Mouse (Mus musculus): Measurements from ENCODE around the gene Gm11037.
"Not testable (repeated sequence)": the region's sequence is repeated elsewhere in the genome, so short reads cannot be mapped to it uniquely, and the experiment has no call there.

Gm11037 gene

DNA sequence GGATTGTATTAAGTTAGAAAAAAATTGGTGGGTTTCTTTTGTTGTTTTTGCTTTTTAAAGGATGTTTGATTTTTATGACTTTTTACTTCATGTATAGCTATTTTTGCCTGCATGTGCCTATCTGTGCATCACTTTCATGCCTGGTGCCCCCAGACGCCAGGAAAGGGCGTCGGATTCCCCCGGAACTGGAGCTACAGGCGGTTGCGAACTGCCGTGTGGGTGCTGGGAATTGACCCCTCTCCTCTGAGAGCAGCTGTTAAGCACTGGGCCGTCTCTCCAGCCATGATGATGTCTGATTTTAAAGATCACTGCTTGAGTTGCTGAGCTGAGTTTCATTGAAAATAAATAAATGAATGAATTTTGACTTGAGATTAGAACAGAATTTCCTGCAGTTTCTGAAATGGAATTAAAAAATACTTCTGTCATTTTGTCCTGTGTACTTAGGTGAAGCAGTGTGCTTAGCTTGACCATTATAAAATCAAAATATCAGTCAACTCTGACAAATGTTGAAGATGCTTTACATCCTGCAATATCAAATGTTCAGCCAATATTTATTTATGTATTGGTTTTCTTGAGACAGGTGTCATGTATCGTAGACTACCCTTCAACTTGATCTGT lies at the start of gene Gm11037:
Gene Gm11037, plus strand, starts transcription at position 568 of the 618 bp plus-strand sequence.
- DNase-seq (ENCODE audit: low read depth), result no peak

- DNase-seq (ENCODE audit: low read depth), result no peak
Measured at GRCm38 (mm10) chr2:131084206-131084605, 49.1 kb upstream of the Gm11037 start.

DNA sequence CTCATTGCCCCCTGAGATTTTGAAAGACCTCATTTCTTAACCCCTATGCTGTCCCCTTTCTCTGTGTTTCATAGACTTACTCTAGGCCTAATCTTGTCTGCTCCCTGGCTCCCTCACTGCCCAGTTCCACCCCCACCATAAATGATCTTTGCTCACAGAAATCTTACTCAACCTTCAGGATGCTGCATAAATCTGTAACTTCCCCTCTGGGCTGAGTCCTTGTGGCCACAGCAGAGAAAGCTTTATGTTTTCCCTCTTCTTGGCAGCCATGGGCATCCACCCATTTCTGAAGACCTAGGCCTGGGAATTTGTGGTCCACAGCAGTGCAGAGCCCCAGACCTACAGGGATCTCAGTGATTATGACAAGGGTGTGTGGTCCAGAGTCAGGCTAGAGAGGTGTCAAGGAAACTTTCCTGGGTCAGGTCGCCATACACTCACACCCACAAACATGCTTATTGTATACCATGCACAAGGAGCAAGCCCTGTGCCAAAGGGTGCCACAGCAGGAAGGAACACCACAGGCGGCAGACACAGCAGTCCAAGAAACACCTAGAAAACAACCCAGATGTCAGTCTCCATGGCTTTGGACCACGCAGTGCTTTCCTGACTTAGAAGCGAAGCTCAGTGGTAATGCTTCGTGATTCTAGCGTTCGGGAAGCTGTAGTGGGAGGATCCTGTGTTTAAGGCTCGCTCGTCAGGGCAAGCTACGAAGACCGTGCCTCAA lies 46.5 kb upstream of the Gm11037 start, which contains the start of gene Siglec1:
Gene Siglec1, minus strand, starts transcription at position 99 of the 724 bp plus-strand sequence.
- DNase-seq (ENCODE audit: low read depth), result no peak

GRCm38 (mm10) chr2:131088581-131088980 lies 44.7 kb upstream of the Gm11037 start:
- DNase-seq (ENCODE audit: low read depth), result no peak

DNA sequence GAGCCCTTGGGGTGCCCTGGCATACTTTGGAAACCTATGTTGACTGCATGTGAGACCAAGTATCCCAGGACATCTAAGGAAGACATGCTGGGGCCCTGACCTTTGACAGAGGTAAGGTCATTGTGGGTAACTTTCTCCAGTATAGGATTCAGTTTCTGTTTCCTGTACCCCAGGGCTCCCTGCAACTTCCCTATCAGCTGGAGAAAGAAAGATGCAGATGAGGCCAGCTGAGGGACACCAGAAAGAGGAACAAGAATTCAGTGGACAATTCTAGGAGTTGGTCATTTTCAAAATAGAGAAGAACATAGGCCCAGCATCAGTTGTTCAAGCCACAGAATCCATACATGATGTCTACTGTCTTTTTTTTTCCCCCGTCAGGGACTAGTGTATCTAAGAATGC lies 43.7 kb upstream of the Gm11037 start:
- no peak for DNase-seq (ENCODE audit: low read depth)

DNA sequence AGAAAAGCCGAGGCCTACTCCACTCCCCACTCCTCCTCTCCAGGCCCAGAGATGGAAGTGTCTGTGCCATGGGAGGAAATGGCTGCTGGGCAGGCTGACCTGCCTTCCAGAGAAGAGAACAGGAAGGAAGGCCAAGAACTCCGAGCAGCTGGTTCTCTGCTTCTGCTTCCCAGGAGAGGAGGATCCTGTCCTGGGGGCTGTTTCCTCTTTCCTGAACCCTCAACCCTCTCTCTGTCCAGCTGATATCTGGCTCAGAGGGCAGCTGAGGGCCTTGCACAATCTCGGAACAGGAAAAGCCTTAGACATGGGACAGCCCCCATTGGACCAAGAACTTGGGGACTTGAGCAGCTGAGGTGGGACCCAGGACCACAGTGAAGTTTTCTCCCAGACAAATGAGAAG lies 42.4 kb upstream of the Gm11037 start:
- DNase-seq (ENCODE audit: low read depth), result no peak

DNA sequence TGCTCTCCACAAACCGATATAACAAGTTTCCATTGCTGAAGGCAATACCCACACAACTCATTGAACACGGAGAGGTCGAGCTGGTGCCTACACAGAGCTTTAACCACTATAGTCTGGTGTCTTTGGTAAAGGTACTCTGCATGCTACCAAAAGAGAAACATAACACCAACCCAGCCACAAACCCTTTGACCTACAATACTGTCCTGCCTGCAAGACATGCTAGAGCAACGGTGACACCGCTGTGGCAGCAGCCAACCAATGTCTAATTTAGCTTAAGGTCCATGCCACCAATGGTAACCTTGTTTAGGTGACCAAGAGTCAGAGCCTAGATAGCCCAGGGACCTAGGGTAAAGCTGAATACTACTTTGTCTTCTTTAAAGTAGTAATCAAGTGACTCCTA lies 39.7 kb upstream of the Gm11037 start:
- no peak for DNase-seq (ENCODE audit: low read depth)

GRCm38 (mm10) chr2:131094823-131095222 lies 38.5 kb upstream of the Gm11037 start:
- peak; percentile 75 for DNase-seq (ENCODE audit: low read depth)

DNA sequence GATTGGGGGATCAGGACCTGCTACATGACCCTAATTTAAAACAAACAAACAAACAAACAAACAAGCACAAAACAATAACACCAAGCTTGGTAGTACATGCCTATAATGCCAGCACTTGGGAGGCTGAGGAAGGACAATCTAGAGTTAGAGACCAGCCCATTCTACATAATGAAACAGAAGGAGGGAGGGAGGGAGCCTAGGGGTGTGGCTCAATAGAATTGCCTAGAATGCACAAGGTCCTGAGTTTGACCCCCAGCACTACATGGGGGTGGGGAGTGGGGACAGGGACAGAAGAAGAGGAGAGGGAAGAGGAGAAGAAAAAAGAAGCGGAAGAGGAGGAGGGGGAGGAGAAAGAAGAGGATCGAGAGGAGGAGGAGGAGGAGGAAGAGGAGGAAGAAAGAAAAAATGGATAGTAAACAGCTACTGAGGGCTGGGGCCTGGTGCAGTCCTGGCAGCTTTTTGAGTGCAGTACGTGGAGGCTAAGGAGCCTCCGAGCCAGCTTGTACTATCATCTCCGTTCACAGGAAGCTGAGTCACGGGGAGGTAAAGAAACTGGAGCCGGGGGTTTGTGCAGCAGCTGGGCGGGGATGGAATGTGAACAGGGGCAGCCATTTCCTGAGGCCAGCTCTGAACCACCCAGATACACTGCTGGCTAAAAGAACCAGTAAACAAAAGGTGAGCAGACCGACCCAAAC lies 37.0 kb upstream of the Gm11037 start:
- DNase-seq (ENCODE audit: low read depth), result peak; percentile 30

GRCm38 (mm10) chr2:131097087-131097486 lies 36.2 kb upstream of the Gm11037 start:
- DNase-seq (ENCODE audit: low read depth), result no peak

DNA sequence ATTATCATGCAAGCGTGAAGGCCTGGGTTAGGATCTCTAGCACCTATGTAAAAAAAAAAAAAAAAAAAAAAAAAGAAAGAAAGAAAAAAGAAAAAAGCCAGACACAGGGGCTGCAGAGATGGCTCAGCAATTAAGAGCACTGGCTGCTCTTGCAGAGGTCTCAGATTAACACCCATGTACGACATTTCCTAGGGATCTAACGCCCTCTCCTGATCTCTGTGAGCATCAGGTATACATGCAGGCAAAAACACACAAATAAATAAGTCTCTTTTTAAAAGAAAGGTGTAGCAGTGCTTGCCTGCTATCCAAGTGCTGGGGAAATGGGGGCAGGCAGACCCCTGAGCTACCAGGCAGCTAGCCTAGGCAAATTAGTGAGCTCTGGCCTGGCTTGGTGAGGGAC lies 31.8 kb upstream of the Gm11037 start:
- DNase-seq (ENCODE audit: low read depth), result no peak

DNA sequence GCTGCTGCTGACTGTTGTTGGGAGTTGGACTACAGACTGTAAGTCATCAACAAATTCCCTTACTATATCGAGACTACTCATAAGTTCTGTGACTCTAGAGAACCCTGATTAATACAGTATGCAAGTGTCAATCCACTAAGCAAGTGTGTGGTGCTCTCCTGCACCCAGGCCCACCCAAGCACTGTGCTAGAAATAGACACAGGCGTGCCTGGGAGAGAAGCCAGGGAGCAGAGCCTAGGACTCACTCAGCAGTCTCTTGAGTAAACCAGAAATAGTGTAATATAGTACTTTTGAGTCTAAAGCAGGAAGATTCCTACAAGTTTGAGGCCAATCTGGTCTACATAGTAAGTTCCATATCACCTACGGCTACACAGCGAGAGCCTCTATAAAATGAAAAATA lies 29.3 kb upstream of the Gm11037 start:
- DNase-seq (ENCODE audit: low read depth), result no peak

DNA sequence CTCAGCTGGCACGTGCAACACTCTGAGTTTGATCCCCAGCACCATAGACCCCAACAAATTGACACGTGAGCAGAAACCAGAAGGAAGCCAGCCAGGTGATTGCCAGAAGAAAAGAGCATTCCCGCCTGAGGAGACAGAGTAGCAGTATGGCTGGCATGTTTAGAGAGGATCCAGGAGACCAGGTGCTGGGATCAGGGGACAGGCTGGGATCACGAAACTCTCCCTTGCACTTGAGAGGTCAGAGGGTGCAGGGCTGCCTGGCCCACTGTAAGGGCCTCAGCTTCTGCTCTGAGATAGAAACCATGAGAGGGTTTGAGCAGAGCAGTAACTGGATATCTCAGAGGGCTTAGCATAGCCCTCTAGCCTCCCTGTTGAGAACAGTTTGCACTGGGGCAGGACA lies 28.2 kb upstream of the Gm11037 start:
- not testable (repeated sequence) for DNase-seq (ENCODE audit: low read depth)

DNA sequence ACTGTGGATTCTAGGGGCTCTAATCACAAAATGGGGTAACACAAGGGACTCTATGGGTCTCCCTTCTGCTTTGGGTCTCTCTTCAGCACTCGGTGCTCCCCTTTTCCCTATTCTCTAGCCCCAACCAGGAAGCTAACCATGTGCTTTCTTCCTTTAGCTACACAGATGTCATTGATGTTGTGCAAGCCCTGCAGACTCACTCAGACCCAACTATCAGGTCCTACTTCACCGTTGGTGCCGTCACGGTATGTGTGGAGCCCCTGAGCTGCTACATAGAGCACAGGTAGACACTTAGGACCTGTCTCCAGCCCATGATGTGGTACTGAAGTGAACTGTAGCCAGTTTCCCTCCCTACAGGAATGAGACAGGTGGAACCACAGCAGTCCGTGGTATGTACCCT lies 27.3 kb upstream of the Gm11037 start:
- no peak for DNase-seq (ENCODE audit: low read depth)

DNA sequence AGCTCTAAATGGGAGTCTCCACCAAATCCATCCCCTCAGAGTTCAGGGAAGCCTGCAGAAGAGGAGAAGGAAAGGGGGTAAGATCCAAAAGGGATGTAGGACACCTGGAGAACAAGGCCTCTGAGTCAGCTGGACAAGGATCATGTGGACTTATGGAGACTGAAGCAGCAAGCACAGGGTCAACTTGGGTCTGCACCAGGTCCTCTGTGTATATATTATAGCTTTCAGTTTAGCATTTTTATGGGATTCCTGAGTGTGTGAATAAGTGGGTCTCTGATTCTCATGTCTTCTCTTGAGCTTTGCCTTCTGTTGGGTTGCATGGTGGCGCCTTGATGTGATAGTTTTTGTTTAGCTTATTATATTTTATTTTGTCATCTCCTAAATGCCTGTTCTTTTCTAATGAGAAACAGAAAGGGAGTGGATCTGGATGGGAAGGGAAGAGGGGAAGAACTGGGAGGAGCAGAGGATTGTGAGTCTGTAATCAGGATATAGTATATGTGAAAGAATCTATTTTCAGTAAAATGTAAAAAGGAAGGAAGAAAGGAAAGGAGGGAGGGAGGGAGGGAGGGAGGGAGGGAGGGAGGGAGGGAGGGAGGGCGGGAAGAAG lies 14.2 kb upstream of the Gm11037 start:
- no peak for DNase-seq (ENCODE audit: low read depth)

- no peak for DNase-seq (ENCODE audit: low read depth)
Measured at GRCm38 (mm10) chr2:131124166-131124565, 9.1 kb upstream of the Gm11037 start.

DNA sequence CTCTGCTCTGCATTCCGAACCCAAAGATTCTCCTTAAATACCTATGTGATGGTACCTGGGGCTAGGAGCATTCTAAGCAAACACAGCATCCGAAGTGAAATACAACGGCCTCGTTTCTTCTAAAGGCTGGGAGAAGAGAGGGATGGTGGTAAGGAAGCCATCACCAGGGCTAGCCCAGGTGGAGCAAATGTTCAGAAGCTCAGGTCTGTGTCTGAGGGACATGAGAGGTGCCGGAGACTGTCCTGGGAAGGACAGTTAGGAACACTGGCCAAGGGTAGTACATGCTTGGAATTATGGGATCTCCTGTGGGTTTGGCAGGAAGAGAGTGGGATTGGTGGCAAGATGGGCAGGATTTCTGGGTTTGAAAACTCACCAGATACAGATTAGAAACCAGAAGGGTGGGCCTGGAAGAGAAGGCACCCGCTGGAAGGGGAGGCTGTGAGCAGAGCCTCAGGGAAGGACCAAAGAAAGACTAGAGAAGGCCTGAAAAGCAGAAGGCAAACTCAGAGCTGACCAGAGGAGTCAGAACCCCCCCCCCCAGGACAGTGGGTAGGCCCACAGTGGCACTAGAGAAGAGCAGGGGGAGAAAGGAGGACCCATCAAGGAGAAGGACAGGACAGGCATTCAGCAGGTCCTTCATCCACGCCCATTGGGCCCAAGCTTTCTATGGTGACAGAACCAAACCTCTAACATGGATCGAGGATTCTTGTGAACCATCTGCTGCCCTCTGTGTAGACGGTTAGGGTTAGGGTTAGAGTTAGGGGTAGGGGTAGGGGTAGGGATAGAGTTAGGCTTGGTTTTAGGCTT lies 7.9 kb upstream of the Gm11037 start:
- DNase-seq (ENCODE audit: low read depth), result no peak

- no peak for DNase-seq (ENCODE audit: low read depth)
Measured at GRCm38 (mm10) chr2:131125964-131126815, 7.1 kb upstream of the Gm11037 start.

DNA sequence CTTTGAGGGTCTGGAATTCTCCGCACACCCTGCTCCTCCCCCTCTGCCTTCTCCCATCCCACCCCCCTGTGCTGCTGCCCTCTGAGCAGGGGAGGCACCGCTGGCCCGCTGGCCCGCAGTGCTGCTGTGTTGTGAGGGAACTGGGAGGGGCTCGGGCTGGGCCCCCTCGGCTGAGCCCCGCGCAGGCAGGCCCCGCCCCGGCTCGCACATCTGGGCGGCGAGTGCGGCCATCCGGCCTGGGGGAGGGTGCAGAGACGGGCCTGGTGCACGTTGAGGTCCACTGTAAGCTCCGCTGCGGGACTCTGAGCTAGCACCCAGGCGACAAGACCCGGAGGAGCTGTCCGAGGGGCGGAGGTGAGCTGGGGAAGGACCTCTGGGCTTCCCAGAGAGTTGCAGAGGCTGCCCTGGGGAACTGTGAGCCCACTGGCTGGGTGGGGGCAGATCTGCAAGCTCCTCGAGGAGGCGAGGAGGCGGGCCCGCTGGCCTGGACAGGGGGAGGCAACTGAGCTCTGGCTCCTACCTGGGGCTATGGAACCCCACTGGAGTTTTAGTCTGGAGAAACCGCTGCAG lies 6.1 kb upstream of the Gm11037 start, which contains the start of gene Hspa12b:
Gene Hspa12b, plus strand, starts transcription at position 120 of the 570 bp plus-strand sequence.
- DNase-seq (ENCODE audit: low read depth), result no peak

GRCm38 (mm10) chr2:131128211-131128610 lies 5.1 kb upstream of the Gm11037 start:
- no peak for DNase-seq (ENCODE audit: low read depth)
